Mouse (Mus musculus): Measurements from ENCODE around the gene Pou5f1.
A peak's percentile ranks its signal among the peaks of the same experiment; 100 is the strongest.
"Not testable (repeated sequence)": the region's sequence is repeated elsewhere in the genome, so short reads cannot be mapped to it uniquely, and the experiment has no call there.

The Pou5f1 gene

DNA sequence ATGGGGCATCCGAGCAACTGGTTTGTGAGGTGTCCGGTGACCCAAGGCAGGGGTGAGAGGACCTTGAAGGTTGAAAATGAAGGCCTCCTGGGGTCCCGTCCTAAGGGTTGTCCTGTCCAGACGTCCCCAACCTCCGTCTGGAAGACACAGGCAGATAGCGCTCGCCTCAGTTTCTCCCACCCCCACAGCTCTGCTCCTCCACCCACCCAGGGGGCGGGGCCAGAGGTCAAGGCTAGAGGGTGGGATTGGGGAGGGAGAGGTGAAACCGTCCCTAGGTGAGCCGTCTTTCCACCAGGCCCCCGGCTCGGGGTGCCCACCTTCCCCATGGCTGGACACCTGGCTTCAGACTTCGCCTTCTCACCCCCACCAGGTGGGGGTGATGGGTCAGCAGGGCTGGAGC is at the start of gene Pou5f1:
TSS of gene Pou5f1 (plus strand) at position 243 of the 400 bp plus-strand sequence.
- no peak for DNase-seq (ENCODE audit: low spot score)

DNA sequence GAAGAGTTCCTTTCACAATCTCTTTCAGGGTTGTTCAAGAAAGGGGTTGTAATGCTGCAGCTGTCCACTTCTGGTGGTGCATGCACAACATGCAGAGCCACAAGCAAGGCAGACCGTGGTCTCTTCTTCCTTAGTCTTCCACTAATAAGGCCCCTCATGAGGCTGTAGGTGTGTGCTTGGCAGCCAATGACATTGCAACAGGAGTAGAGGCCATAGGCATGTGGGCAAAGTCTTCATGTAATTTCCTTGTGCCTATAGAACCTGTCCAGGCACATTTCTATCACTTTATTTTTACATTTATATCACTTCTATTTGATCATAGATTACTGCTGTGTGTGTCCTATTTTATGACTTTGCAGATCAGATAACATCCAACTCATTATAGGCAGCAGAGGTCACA is 47.6 kb upstream of the Pou5f1 start:
- not testable (repeated sequence) for DNase-seq (ENCODE audit: low spot score)

DNA sequence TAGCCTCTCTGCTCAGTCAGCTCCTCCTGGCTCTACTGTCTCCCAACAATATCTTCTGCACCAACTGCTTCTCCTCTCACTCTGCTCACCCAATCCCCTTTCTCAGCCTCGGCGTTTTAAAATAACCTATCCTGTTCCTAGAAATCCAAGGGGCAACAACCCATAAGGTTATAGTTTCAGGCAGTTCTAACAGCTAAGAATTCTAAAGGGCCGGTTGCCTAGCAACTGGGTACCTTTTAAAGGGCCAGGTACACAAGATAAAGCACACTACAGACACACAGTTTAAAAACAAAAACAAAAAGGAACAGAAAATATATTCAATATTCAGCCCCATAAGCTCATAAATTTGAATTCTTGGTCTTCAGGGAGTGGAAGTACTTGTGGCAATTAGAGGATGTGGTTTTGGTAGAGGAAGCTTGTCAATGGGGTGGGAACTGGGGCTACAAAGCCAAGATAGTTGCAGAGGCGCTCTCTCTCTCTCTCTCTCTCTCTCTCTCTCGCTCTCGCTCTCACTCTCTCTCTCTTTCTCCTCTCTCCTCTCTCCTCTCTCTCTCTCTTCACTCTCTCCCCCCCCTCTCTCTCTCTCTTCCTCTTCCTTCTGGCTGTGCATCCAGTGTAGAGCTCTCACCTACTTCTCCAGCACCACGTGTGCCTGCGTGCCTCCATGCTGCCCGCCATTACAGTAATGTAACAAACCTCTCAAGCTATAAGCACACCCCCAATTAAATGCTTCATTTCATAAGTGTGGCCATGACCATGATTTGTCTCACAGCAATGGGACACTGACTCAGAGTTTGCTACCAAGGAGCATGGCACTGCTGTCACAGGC is 45.1 kb upstream of the Pou5f1 start:
- DNase-seq (ENCODE audit: low spot score): not testable (repeated sequence)

DNA sequence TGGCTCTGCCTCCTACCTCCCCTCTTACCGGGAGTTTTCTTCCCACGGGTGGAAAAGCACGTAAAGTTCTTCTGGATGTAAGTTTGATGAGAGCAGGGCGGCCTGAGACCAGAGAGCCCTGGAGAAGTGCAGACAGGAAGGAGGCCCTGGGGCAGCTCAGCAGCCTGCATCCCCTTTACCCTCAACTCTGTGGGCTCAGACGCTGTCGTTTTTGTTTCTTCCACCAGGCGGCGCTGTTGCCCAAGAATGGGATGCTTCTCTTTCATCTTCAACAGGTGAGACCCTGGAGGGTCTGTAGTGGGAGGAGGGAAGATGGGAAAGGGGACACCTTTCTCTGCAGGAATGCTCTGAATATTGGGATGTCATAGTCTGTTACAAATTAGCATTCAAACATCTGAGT is 40.2 kb upstream of the Pou5f1 start:
- DNase-seq (ENCODE audit: low spot score): not testable (repeated sequence)

DNA sequence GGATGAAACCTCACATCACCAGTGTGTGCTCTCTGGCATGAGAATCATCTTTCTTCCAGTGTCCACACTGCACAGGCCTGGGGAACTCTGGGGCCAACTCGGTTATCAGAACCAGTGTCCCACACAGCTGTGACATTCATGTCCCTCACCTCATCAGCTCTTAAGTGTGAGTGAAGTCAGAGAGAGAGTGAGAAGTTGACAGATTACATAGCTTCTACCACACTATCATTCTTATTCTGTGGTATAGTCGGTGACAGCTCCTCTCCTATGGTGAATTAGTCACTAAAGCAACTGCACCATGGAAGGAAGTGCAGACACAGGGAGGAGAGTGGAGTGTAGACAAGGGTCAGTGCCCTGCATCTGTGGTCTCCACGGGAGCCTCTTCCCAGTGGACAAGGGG is 36.9 kb upstream of the Pou5f1 start:
- DNase-seq (ENCODE audit: low spot score): not testable (repeated sequence)

DNA sequence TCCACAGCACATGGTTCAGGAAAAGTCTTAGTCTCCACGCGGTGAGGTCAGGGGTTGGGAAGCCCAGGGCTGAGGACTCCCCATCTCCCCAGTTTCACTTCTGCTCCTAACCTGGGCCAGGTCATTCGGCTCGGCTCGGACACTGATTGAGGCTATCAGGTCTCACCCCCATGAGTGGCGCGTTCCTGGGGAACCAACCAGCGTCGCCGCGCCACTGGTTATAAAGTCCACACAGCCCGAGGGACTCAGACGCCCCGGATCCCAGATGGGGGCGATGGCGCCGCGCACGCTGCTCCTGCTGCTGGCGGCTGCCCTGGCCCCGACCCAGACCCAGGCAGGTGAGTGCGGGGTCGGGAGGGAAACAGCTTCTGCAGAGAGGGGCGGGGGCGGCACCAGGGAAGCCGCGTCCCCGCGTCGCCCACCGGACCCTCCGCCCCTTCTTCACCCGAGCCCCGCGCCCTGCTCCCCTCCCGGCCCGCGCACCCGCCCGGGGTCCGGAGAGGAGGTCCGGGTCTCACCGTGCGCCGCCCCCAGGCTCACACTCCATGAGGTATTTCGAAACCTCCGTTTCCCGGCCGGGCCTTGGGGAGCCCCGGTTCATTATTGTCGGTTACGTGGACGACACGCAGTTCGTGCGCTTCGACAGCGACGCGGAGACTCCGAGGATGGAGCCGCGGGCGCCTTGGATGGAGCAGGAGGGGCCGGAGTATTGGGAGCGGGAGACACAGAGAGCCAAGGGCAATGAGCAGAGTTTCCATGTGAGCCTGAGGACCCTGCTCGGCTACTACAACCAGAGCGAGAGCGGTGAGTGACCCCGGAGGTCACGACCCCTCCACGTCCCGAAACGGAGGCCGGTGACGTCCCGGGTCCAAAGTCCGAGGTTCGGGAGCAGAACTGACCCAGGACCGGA is 35.7 kb upstream of the Pou5f1 start, which contains the start of gene H2-Q10:
TSS of gene H2-Q10 (plus strand) at position 248 of the 910 bp plus-strand sequence.
- no peak for DNase-seq (ENCODE audit: low spot score)

DNA sequence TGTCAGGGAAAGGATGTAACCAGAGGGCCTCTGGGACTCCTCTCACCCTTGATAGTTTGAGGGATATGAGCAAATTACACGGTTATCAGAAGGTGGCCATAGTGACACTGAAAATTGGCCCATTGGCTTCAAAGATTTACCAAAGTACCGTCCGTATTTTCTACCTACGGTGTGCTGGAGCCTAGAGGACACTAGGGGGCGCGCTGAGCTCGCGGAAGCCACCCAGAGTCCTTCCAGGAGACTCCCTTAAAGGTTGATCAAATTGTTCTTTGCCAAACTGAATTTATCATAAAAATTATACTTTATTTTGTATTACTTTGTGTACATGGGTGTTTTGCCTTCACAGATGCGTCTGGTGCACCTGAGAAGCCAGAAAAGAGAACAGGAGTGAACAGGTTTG is 21.8 kb upstream of the Pou5f1 start:
- DNase-seq (ENCODE audit: low spot score): peak; percentile 49

DNA sequence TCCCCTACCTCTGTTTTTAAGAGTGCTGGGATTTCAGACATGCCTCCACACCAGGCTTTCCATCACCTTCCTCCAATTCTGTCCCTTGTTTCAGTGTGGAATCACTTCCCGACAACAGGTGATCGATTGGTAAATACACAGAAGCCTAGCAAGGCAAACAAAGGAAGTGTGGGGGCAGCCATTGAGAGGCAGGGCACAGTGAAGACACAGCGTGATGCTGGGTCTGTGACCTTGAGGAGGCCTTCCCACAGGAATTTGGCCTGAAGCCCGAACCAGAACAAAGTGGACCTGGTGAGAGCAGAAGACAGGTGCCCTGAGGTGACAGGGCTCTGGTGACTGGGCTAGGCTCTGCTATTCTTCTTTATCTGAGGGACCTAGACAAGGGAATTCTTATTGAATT is 20.1 kb upstream of the Pou5f1 start:
- DNase-seq (ENCODE audit: low spot score): no peak

DNA sequence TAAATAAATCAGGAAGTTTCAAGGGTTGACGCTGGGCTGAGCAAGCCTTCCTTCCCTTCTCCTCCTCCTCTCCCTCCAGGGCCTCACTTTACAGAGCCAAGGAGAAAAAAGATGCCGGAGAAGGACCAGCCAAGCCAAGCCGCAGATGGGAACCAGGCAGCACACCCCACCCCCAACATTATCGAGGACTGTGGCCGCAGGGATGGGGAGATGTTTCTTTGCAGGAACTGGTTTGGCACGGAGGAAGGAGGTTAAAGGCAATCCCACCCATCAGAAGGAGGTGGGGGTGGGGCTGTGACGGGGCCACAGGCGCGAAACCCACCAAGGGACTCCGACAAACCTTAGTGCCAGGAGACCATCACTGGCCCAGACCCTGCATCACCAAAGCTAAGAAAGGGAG is 19.1 kb upstream of the Pou5f1 start:
- DNase-seq (ENCODE audit: low spot score): no peak

DNA sequence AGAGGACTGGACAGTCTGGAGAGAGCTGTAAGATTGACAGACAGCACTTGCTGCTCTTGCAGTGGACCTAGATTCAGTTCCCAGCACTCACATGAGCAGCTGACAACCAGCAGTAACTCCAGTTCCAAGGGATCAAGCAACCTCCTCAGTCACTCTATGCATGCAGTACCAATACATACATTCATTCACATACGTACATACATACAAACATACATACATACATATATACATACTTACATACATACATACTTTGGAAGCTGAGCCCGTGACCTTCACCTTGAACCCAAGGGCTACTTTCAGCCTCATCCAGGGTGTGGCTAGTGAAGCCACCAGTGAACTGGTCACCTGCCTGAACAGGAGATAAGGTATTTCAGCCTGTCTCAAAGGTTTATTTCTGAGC is 17.8 kb upstream of the Pou5f1 start:
- DNase-seq (ENCODE audit: low spot score): no peak

DNA sequence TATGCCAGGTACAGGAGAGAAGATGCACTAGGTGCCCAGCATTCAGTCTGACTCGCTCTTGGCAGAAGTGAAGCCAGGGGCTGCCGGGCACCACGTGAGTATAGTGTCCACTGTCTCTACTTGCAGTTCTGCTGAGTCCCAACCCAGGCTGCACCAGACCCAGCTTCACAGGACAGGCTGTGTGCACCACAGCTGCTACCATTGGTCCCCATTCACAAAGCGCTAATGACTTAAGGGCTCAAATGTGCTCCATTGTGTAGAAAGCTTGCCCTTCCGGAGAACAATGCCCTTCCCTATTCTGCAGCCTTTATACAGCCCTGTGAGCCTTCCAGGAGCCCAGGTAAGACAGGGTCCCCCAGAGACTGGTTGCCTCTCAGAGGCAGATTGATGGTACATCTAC is 15.5 kb upstream of the Pou5f1 start:
- DNase-seq (ENCODE audit: low spot score): no peak

DNA sequence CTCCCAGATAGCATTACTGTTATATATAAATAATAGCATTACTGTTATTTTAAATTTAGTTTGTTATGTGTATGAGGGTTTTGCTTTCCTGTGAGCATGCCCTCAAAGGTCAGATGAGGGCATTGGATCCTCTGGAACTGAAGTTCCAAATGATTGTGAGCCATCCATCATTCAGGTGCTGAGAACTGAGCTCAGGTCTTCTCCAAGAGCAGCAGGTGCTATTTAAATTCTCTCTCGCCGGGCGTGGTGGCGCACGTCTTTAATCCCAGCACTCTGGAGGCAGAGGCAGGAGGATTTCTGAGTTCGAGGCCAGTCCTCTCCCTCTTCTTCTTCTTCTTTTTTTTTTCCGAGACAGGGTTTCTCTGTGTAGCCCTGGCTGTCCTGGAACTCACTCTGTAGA is 8.7 kb upstream of the Pou5f1 start:
- no peak for DNase-seq (ENCODE audit: low spot score)

DNA sequence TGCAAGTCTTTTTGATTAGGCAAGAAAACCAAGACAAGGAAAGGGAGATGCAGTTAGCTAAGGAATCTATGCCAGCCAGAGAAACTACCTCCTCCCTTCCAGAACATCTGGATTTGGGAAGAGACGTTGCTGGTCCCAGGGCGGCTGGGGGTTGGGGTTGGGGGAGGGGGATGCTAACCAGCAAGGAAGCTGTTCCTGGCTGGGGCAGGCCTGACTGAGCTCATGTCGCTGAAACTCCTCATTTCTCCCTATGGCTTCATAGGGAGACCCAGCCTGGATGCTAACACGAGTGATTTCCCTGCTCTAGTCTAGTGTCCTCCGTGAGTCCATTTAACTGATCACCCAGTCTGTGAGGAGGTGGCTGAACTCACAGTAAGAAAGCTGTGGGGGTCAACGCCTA is 3.6 kb upstream of the Pou5f1 start:
- DNase-seq (ENCODE audit: low spot score): no peak

DNA sequence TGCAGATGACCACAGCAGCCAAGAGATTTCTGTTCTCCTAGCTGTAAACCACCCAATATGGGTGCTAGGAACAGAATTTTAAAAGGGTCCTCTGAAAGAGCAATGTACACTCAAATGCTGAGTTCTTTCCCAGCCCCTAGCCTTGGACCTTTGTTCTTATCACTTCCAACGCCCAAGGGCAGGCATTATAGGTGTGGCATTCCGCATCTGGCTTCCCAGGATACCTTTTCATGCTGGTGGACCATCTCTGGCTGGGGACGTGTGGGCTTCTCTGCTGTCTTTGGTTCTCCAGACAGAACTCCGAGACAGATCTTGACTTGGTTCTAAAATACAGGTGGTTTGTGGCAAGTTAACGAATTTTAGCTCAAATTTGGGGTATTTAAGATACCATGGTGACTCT is 3.1 kb upstream of the Pou5f1 start:
- no peak for DNase-seq (ENCODE audit: low spot score)

DNA sequence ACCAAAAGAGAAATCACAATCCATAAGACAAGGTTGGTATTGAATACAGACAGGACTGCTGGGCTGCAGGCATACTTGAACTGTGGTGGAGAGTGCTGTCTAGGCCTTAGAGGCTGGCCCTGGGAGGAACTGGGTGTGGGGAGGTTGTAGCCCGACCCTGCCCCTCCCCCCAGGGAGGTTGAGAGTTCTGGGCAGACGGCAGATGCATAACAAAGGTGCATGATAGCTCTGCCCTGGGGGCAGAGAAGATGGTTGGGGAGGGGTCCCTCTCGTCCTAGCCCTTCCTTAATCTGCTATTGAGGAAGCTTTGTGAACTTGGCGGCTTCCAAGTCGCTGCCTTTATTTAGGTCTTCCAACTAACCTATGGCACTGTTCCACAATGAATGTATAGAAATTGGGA is 2.0 kb upstream of the Pou5f1 start:
- DNase-seq (ENCODE audit: low spot score): no peak

DNA sequence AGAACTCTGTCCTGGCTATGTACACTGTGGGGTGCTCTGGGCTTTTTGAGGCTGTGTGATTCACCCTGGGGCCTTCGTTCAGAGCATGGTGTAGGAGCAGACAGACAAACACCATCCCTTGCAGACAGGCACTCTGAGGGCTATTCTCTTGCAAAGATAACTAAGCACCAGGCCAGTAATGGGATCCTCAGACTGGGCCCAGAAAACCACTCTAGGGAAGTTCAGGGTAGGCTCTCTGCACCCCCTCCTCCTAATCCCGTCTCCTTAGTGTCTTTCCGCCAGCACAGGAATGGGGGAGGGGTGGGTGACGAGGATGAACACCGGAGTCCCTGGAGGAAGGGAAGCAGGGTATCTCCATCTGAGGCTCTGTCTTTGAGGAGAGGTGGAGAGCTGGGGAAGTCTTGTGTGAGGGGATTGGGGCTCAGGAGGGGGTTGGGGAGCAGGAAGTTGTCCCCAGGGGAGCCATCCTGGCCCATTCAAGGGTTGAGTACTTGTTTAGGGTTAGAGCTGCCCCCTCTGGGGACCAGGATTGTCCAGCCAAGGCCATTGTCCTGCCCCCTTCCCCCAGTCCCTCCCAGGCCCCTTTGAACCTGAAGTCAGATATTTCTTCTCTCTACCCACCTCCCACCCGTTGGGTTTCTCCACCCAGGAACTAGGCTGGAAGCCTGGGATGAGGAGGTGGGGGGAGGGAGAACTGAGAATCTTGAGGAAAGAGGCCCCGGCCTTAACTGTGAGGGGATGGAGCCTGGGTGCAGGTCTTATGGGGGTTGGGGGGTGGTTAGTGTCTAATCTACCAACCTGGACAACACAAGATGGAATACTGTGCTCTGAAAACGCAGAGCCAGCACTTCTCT is 963 bp upstream of the Pou5f1 start:
- no peak for DNase-seq (ENCODE audit: low spot score)

DNA sequence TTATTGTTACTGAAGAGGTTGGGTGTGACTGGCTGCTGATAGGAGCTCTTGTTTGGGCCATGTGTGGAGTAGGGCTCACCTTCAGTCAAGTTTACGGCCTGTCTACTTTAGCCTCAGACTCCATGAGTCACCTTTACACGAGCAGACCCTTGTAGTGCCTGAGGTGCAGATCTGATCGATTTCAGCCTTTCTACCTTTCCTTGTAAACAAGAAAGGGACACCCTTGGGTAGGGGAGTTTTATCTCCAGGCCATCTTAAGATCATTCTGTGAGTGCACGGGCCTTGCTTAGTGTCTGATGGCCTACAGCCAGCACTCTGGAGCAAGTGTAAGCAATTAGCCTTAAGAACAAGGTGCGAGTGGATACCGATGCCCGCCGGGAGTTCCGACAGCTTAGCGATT is 1.1 kb downstream of the Pou5f1 start:
- DNase-seq (ENCODE audit: low spot score): no peak

DNA sequence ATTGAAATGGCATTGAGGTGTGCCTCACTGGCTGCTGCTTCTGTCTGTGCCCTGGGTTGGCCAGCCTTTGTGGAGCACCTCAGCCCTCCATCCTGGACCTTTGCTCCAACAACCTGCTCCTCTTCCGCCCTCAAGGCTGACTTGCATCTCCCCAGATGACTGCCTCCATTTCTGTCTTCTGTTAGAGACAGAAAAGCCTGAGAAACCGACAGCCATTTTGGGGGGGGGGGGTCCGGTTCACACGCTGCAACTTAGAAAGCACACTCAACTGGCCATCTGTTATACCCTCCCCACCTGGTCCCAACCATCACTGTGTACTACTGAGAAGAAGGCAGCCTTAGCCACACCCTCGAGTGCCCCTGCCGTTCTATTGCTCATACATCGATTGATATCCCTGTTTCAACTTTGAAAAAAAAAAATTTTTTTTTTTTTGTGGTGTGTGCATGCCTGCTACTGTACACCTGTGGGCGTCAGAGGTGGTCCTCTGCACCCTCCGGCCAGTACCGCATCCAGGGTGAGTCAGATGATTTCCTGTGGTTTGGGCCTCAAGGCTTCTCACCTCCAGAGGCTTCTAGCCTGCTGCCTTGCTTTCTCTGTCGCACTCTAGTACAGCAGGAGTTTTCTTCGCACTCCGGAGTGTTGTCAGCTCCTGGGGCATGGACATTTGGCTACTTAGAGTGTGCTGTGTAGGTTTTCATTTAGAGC is 1.9 kb downstream of the Pou5f1 start:
- DNase-seq (ENCODE audit: low spot score): no peak

DNA sequence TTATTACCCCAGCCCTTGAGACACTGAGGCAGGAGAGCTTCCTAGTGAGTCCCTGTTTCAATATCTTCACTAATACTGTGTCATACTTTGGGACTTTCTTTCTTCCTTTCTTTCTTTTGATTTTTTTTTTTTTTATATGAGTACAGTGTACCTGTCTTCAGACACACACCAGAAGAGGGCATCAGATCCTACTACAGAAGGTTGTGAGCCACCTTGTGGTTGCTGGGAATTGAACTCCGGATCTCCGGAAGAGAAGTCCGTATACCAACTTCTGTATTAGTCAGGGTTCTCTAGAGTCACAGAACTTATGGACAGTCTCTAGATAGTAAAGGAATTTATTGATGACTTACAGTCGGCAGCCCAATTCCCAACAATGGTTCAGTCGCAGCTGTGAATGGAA is 2.5 kb downstream of the Pou5f1 start:
- DNase-seq (ENCODE audit: low spot score): not testable (repeated sequence)

DNA sequence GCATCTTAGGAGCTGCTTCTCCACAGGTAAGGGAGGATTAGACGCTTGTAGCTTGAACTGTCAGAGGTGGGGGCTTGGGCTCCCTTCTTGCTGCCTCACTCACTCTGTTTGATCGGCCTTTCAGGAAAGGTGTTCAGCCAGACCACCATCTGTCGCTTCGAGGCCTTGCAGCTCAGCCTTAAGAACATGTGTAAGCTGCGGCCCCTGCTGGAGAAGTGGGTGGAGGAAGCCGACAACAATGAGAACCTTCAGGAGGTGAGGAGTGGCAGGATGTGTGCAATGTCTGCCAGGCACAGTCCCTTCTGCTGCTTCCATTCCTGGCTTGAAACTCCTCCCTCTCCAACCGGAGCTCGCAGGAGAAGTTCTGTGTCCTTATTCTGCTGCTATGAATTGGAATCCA is 3.5 kb downstream of the Pou5f1 start:
- DNase-seq (ENCODE audit: low spot score): peak; percentile 32

DNA sequence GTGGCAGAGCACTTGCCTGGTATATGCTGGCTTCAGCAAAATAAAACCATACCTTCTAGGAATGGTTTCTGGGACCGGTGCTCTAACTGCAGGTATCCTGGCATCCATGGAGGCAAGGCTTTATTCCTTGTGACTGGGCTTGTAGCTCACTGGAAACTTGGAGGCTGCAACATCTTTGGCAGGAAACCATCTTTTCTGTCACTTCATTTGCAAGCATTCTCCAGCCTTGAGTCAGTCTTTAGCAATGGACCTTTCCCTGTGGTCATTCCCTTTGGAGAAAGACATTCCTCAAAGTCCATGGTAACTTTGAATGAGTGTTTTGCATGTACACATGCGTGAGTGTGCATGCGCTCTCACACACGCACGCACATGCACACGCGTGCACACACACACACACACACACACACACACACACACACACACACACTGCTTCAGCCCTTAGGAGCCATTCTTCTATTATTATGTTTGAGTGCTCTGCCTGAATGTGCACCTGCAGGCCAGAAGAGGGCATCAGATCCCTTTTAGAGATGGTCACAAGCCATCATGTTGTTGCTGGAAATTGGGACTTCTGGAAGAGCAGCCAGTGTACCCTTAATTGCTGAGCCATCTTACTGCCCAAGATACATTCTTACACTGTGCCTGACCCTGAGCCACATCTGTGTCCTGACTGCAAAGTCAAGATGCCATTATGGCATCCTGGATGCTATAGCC is 7.3 kb downstream of the Pou5f1 start:
- no peak for DNase-seq (ENCODE audit: low spot score)
